19 mouse cellular contexts compared by ENCODE assay signal in the genomic region with DNA sequence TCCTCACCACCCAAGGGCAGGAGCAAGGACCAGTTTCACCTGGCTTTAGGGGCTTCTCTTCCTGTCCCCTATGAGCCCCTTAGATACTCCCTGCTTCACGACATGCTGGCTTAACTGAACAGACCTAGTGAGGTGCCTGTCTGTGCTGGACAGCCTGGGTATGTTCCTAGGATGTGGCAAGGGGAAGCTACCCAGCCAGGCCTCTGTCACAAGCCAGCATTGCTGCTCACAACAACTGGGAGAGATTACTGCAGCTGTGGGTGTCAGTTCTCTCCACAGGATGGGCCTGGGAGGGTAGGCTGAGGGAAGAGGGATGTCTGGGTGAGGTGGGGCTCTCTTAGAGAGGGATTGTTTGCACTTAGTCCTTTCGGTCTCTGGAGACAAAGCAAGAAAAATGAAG.
A peak's percentile ranks its signal among the peaks of the same experiment; 100 is the strongest.
DNase-seq lines count a peak whose midpoint lies in the region; ATAC-seq and TF ChIP-seq lines count a peak whose summit lies in the region.
"Had no signal": no experiment of that assay in that cellular context is flagged by ENCODE, and none has a peak within 500 bp of the region (broad histone marks: within the 10 kb centered on the region; RNA-seq: fewer than 3 reads in every experiment).

No protein-coding gene starts in this region.

- no peak for TF ChIP-seq POLR2A in limb, embryonic 14.5 days (IDR thresholded peaks at IDR 0.05; ENCODE audit: borderline replicate concordance, extremely low read depth, insufficient read depth, insufficient read length)

- no peak overlapping the region for H3K4me2 ChIP-seq in kidney, embryonic 16.5 days (replicated peaks; ENCODE audit: low read depth, low read length)
- H3K4me2 ChIP-seq in limb, embryonic 14.5 days (replicated peaks; ENCODE audit: low read depth, low read length, severe bottlenecking): no peak overlapping the region
- H3K4me2 ChIP-seq in intestine, embryonic 15.5 days (replicated peaks): no peak overlapping the region
- H3K4me2 ChIP-seq: forebrain, embryonic 13.5 days; neural tube, embryonic 13.5 days had no signal

- peaks cover 37% of the 10 kb centered on the region for H3K36me3 ChIP-seq in kidney, embryonic 16.5 days (ENCODE audit: insufficient read depth, low read length)
- H3K36me3 ChIP-seq in limb, embryonic 14.5 days (ENCODE audit: control insufficient read depth, insufficient read depth, low read length): peaks cover 55% of the 10 kb centered on the region
- H3K36me3 ChIP-seq in intestine, embryonic 15.5 days: peaks cover 27% of the 10 kb centered on the region

- no peak overlapping the region for H3K9ac ChIP-seq in kidney, embryonic 16.5 days (replicated peaks; ENCODE audit: low read length)
- no peak overlapping the region for H3K9ac ChIP-seq in limb, embryonic 14.5 days (ENCODE audit: low read depth, low read length, severe bottlenecking)
- no peak overlapping the region for H3K9ac ChIP-seq in intestine, embryonic 15.5 days
- H3K9ac ChIP-seq: forebrain, embryonic 13.5 days; neural tube, embryonic 13.5 days had no signal

- H3K27me3 ChIP-seq in kidney, embryonic 16.5 days (ENCODE audit: insufficient read depth, low read length): no peaks in the 10 kb centered on the region
- no peaks in the 10 kb centered on the region for H3K27me3 ChIP-seq in limb, embryonic 14.5 days (ENCODE audit: control insufficient read depth, insufficient read depth, low read length)
- no peaks in the 10 kb centered on the region for H3K27me3 ChIP-seq in intestine, embryonic 15.5 days (replicated peaks)
- H3K27me3 ChIP-seq: forebrain, embryonic 13.5 days; neural tube, embryonic 13.5 days had no signal

- peaks cover 2% of the 10 kb centered on the region; the same call in 1 of the 2 replicates for H3K4me1 ChIP-seq in kidney, embryonic 16.5 days (ENCODE audit: insufficient read depth, low read length)
- peaks cover 5% of the 10 kb centered on the region for H3K4me1 ChIP-seq in limb, embryonic 14.5 days (ENCODE audit: control insufficient read depth, insufficient read depth, low read length)
- H3K4me1 ChIP-seq in intestine, embryonic 15.5 days (replicated peaks): no peaks in the 10 kb centered on the region
- H3K4me1 ChIP-seq: neural tube, embryonic 13.5 days had no signal

- peak overlapping the region; percentile 79 for H3K27ac ChIP-seq in gastrocnemius, adult 2 months
- peak overlapping the region; percentile 88 for H3K27ac ChIP-seq in kidney, embryonic 16.5 days (ENCODE audit: low read length)
- H3K27ac ChIP-seq in limb, embryonic 14.5 days (replicated peaks; ENCODE audit: low read depth, low read length): no peak overlapping the region
- no peak overlapping the region for H3K27ac ChIP-seq in intestine, embryonic 15.5 days
- H3K27ac ChIP-seq: forebrain, embryonic 13.5 days; hindbrain, embryonic 10.5 days; hindbrain, postnatal 0 days; neural tube, embryonic 13.5 days had no signal

- H3K9me3 ChIP-seq in kidney, embryonic 16.5 days (ENCODE audit: low read length): no peaks in the 10 kb centered on the region
- H3K9me3 ChIP-seq in limb, embryonic 14.5 days (ENCODE audit: control insufficient read depth, low read length): no peaks in the 10 kb centered on the region
- H3K9me3 ChIP-seq in intestine, embryonic 15.5 days: no peaks in the 10 kb centered on the region
- H3K9me3 ChIP-seq: forebrain, embryonic 13.5 days; hindbrain, embryonic 10.5 days; neural tube, embryonic 13.5 days had no signal

- no peak overlapping the region for H3K4me3 ChIP-seq in gastrocnemius, adult 2 months
- no peak overlapping the region for H3K4me3 ChIP-seq in kidney, embryonic 16.5 days (ENCODE audit: low read length)
- H3K4me3 ChIP-seq in limb, embryonic 14.5 days (replicated peaks; ENCODE audit: low read length): no peak overlapping the region
- H3K4me3 ChIP-seq in intestine, embryonic 15.5 days (replicated peaks): no peak overlapping the region
- H3K4me3 ChIP-seq: forebrain, embryonic 13.5 days; hindbrain, embryonic 10.5 days; neural tube, embryonic 13.5 days had no signal

- intact Hi-C loops in gastrocnemius, adult 2 months (cut with DNase I): loop anchor here (5.0 kb wide), 2 partner anchors 63 to 243 kb away; no protein-coding TSS in a partner anchor

- 86% methylated on average over 2 of the region's 2 CpGs for WGBS in kidney, embryonic 16.5 days
- WGBS in limb, embryonic 14.5 days: 63% methylated on average over 2 of the region's 2 CpGs
- WGBS in intestine, embryonic 15.5 days: 66% methylated on average over 2 of the region's 2 CpGs

- TF ChIP-seq CTCF in gastrocnemius, adult 2 months (IDR thresholded peaks at IDR 0.05): no peak

- peak; percentile 74 for DNase-seq in gastrocnemius, adult 2 months
- no peak for DNase-seq in gastrocnemius, adult 8-10 months (ENCODE audit: low spot score in 2 of 2)
- no peak for DNase-seq in kidney, adult 8-10 months
- peak; percentile 48 for DNase-seq in adipocyte (ENCODE audit: low spot score)
- no peak for DNase-seq in limb, embryonic 14.5 days (ENCODE audit: low spot score)
- DNase-seq in cerebellum, postnatal 14 days: no peak
- DNase-seq: adrenal gland, postnatal 25 days; cerebellum, adult 9-10 months; midbrain, embryonic 14.5 days; retina, postnatal 1 day; thymus, postnatal 25 days had no signal

- no peak for ATAC-seq in kidney, embryonic 16.5 days (ENCODE audit: low FRiP score, low TSS enrichment)
- peak; percentile 83 for ATAC-seq in limb, embryonic 14.5 days (ENCODE audit: low FRiP score, low read depth)
- ATAC-seq in intestine, embryonic 15.5 days: no peak
- ATAC-seq: CD4-positive, CD25-positive, alpha-beta regulatory T cell, adult 4 months; forebrain, embryonic 13.5 days; hindbrain, postnatal 0 days; intestine, postnatal 0 days had no signal

Comparison
In these comparisons a context has a peak if more than half of its experiments do, and no peak if none do; other contexts are left out.
1. DNase-seq: peak in gastrocnemius, adult 2 months (single experiment) and adipocyte (single experiment); none in gastrocnemius, adult 8-10 months (0 of 2), kidney, adult 8-10 months (0 of 2), limb, embryonic 14.5 days (single experiment) and cerebellum, postnatal 14 days (0 of 2).
2. H3K27ac ChIP-seq: peak in gastrocnemius, adult 2 months (single experiment) and kidney, embryonic 16.5 days (single experiment); none in limb, embryonic 14.5 days (single experiment) and intestine, embryonic 15.5 days (single experiment).